17 mouse cellular contexts compared by ENCODE assay signal in the genomic region with DNA sequence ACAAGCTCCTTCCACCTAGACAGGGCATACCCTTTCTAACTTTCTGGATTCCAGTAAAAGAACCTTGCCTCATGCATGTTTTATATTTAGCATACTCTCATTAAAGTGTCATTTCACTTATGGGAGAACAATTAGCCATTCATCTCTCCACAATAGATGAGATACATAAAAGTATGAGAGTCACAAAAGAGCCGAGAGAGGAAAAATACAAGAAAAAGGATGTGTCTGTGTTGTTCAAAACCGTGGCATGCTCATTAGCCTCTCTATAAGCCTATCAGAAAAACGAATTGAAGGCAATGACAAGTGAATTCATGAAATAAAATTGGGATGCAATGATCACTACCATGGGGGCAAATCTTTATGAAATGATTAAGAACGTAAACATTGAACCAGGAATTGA.
"Had no signal": no experiment of that assay in that cellular context is flagged by ENCODE, and none has a peak within 500 bp of the region (broad histone marks: within the 10 kb centered on the region; RNA-seq: fewer than 3 reads in every experiment).

No protein-coding gene starts in this region.

- H3K4me1 ChIP-seq: lung, embryonic 15.5 days; megakaryocyte, embryonic 14.5 days; neural tube, embryonic 12.5 days; stomach, embryonic 15.5 days had no signal

- DNase-seq: liver, postnatal 0 days; lung, adult 2 months; lung, postnatal 14 days; lung, postnatal 36 days; right cerebral cortex, postnatal 14 days; thymus, adult 2 months; thymus, postnatal 36 days had no signal

- H3K9me3 ChIP-seq: lung, embryonic 15.5 days; midbrain, embryonic 13.5 days; midbrain, embryonic 15.5 days; neural tube, embryonic 12.5 days; stomach, embryonic 15.5 days had no signal

- H3K4me3 ChIP-seq: lung, embryonic 15.5 days; megakaryocyte, embryonic 14.5 days; midbrain, embryonic 13.5 days; midbrain, embryonic 15.5 days; neural tube, embryonic 12.5 days; stomach, embryonic 15.5 days had no signal

- ATAC-seq: liver, postnatal 0 days; lung, postnatal 0 days; midbrain, embryonic 13.5 days; midbrain, embryonic 15.5 days had no signal

- H3K36me3 ChIP-seq: lung, embryonic 15.5 days; midbrain, embryonic 13.5 days; midbrain, embryonic 15.5 days; neural tube, embryonic 12.5 days; stomach, embryonic 15.5 days had no signal

- H3K9ac ChIP-seq: liver, postnatal 0 days; lung, embryonic 15.5 days; midbrain, embryonic 13.5 days; midbrain, embryonic 15.5 days; neural tube, embryonic 12.5 days; stomach, embryonic 15.5 days had no signal

- H3K27ac ChIP-seq: lung, embryonic 15.5 days; macrophage; midbrain, embryonic 13.5 days; midbrain, embryonic 15.5 days; neural tube, embryonic 12.5 days; stomach, embryonic 15.5 days; stomach, postnatal 0 days had no signal

- H3K27me3 ChIP-seq: lung, embryonic 15.5 days; megakaryocyte, embryonic 14.5 days; midbrain, embryonic 13.5 days; midbrain, embryonic 15.5 days; neural tube, embryonic 12.5 days; stomach, embryonic 15.5 days had no signal

- H3K4me2 ChIP-seq: lung, embryonic 15.5 days; midbrain, embryonic 11.5 days; midbrain, embryonic 13.5 days; midbrain, embryonic 15.5 days; neural tube, embryonic 12.5 days; stomach, embryonic 15.5 days had no signal
